Mouse (Mus musculus) megakaryocyte, embryonic 14.5 days (primary cell): ENCODE results near the gene Ints14. TPM values are rescaled to one million over a fixed set of nuclear protein-coding genes. Genes with fewer than 3 reads are reported as not detected.

Experiments
- H3K27me3 ChIP-seq: replicated peaks from 2 replicates; pipeline ENCODE3; 2012; ENCODE audit warnings: inconsistent platforms
- H3K36me3 ChIP-seq: replicated peaks from 2 replicates; pipeline ENCODE3; 2012; ENCODE audit warnings: low read length, inconsistent platforms, mixed read lengths
- H3K4me1 ChIP-seq: 2 replicates; pipeline ENCODE4 v1.6.1; 2012; ENCODE audit warnings: inconsistent platforms
- H3K4me3 ChIP-seq: replicated peaks from 2 replicates; pipeline ENCODE3; 2012; ENCODE audit warnings: moderate library complexity, mild to moderate bottlenecking, inconsistent platforms
- H3K9me3 ChIP-seq: 2 replicates; pipeline ENCODE4 v1.6.1; 2012; ENCODE audit warnings: inconsistent platforms
- FLI1 ChIP-seq: IDR thresholded peaks from 2 replicates; pipeline ENCODE4 v1.6.1; 2012; ENCODE audit warnings: low read length, inconsistent platforms, mixed read lengths
- GATA1 ChIP-seq: IDR thresholded peaks from 3 replicates; pipeline ENCODE4 v1.6.1; 2012; ENCODE audit warnings: mixed read lengths, low read length, inconsistent platforms, borderline replicate concordance
- polyA plus RNA-seq: library from polyadenylated mRNA; stranded (reverse); fragments of >175 nt; gene quantifications from 2 replicates; pipeline ENCODE4 v1.2.3, GENCODE M21; 2012; ENCODE audit warnings: low replicate concordance; ENCODE audit not compliant: insufficient read depth

Gene Ints14
- polyA plus RNA-seq, 1 experiment, result 41.7 TPM

DNA sequence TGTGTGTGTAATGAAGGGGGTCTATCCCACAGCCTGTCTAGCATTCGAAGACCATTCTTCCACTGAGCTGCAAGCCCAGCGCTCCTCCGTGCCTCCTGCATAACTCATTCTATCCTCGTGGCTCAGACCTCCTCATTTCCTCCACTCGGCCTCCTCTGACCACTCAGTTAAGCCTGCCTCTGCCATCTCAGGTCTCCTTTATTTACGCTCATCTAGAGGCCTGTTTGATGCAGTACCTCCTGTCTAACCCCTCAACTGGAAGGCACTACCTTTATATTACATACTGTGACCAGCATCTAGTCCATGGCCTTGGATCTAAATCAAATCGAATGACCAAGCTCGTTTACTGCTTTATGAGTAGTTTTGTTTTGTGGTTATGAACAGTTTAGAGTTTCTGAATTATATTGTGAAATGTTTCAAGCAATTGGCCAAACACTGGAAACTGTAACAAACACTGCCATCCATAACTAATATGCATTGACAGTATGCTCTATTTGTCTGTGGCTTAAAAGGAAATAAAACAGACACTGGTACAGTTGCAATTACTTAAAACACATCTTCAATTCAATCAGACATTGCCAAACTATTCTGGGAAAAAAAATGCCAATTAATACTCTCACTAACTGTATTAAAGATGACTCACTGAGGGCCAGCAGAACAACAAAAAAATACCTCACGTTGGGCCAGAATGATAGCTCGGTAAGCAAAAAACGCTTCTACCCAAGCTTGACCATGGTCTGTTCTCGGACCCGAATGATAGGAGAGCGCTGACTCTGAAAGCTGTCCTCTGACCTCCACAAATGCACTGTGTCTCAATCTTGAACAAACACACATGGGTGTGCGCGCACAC is 56.5 kb downstream of the Ints14 start:
- no peaks in the 10 kb centered on the region for H3K27me3 ChIP-seq
- H3K4me3 ChIP-seq, result no peak overlapping the region
- peaks cover 78% of the 10 kb centered on the region for H3K4me1 ChIP-seq
- no peaks in the 10 kb centered on the region for H3K9me3 ChIP-seq
- no peak for TF ChIP-seq FLI1
- TF ChIP-seq GATA1, result no peak
- no peaks in the 10 kb centered on the region for H3K36me3 ChIP-seq

DNA sequence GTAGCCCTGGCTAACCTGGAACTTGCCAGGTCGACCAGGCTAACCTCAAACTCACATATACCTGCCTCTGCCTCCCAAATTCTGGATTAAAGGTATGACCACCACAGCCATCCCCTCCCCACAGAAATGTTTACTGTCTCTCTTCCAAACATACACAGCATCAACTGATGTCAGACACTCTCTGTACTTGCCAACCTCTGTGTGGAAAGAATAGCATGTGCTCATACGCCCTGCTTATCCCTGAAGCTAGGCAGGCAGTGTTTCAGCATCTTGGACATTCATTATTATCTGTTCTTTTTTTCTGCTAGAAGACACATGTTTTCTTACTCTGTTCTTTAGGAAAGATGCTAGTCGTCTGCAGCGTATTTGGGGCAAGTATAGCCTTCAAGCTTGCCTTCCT is 57.2 kb downstream of the Ints14 start:
- H3K36me3 ChIP-seq, result no peaks in the 10 kb centered on the region
- H3K27me3 ChIP-seq, result no peaks in the 10 kb centered on the region
- TF ChIP-seq GATA1 (no peak), FLI1 (no peak)
- peaks cover 85% of the 10 kb centered on the region for H3K4me1 ChIP-seq
- no peaks in the 10 kb centered on the region for H3K9me3 ChIP-seq
- no peak overlapping the region for H3K4me3 ChIP-seq

DNA sequence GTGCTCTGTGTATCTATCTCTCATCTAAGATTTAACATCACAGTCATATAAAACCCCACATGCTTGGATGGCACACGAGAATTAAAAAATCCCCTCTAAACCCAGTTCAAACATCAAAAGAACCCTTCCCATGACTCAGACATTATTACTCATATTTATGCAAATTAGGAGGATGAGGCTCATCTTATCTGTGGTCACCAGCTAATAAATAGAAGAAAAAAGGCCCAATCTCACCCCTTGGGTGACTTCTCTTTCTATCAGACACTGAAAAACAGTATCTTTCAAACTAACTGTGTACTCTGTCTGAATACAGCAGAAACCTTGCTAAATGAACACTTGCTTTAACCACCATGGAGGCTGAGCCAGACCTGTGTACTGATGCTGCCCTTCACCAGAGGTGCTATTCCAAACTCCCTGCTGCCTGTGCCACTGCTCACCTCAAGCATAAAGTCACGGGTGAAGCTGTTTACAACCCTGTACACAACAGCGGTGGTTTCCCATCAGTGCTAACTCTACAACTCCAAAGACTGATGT is 58.0 kb downstream of the Ints14 start:
- H3K4me3 ChIP-seq, result peak overlapping the region; percentile 29
- no peak for TF ChIP-seq GATA1
- TF ChIP-seq FLI1, result no peak

DNA sequence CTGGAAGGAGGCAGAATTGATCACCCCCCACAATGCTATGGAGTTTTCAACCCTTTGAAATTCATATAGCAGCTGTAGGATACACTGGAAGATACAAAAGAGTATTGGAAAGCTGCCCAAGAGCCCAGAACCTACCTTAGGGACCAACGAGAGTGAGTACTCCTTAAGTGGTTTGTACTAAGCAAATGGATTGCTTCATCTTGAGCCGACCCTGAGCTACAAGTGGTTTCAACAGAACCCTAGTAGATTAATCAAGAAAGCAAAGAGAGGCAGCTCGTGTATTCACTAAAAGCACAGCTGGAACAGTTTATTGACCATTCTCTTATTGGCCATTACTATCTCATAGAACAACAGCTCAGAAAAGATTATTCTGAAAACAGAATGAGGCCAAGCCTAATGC is 58.4 kb downstream of the Ints14 start:
- no peaks in the 10 kb centered on the region for H3K27me3 ChIP-seq
- no peak overlapping the region for H3K4me3 ChIP-seq
- H3K36me3 ChIP-seq, result no peaks in the 10 kb centered on the region
- H3K4me1 ChIP-seq, result peaks cover 80% of the 10 kb centered on the region
- TF ChIP-seq GATA1, result no peak
- no peak for TF ChIP-seq FLI1
- H3K9me3 ChIP-seq, result no peaks in the 10 kb centered on the region

More for the DNA sequence above, 58.0 kb downstream of the Ints14 start:
- Histone ChIP-seq H3K9me3 (no peaks in the 10 kb centered on the region), H3K4me1 (peaks cover 81% of the 10 kb centered on the region), H3K36me3 (no peaks in the 10 kb centered on the region), H3K27me3 (no peaks in the 10 kb centered on the region)

DNA sequence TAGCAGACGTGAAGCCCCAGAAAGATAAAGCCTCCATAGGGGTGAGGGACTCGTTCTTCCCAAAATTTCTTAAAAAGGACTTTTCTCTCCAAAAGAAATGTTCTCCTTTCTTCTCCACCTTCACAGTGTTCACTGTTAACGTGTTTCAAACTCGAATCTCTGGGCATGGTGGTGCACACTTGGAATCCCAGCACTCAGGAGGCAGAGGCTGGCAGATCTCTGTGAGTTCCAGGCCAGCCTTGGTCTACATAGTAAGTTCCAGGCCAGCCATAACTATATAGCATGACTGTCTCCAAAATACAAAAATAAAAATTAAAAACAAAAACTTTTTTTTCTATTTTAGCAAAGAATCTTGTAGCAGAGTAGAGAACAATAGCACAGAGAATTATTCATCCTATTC is 59.4 kb downstream of the Ints14 start:
- Histone ChIP-seq H3K27me3 (no peaks in the 10 kb centered on the region), H3K4me1 (peaks cover 77% of the 10 kb centered on the region), H3K36me3 (no peaks in the 10 kb centered on the region), H3K4me3 (no peak overlapping the region), H3K9me3 (peaks cover 2% of the 10 kb centered on the region; the same call in 1 of the 2 replicates)
- TF ChIP-seq FLI1 (no peak), GATA1 (no peak)

DNA sequence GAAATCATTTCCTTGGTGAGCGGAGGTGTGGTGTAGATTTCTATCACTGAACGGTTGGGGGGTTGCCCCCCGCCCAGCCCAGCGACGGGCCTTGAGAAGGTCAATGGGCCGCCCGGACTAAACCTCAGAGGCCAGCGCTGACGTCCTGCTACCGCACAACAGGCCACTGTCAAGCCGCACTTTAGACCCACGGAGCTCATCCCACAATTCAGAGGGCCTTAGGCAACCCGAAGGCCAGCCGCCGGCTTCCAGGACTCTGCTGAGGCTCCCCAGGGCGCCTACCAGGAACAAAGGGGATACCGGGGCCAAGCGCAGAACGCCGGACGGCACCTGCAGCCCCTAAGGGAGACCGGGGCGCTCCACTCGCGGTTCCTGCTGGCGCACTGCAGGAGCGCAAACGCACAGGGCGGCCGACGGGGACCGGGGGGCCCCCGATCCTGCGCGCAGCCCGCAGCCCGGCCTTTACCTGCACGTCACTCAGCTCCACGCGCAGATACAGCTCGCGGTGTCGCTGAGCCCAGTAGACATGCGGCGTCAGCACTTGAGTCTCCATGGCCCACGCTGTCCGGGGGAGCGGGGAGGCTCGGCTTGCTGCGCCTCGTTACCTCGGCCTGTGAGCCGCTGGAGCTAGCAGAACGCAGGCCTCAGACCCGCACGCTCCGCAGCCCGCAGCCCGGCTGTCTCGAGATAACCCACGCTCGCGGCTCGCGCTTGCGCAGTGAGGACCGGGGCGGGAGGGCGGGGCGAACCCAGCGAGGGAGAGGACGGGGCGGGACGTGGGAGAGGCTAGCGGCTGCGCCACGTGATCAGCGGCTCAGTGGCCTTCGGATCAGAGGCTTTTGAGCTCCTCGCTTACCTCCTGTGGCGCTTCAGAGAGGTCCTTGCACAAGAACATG is 60.5 kb downstream of the Ints14 start, which contains the start of gene Hacd3:
Hacd3 (minus strand) TSS at position 703 of the 896 bp plus-strand sequence.
- Histone ChIP-seq H3K4me1 (peaks cover 67% of the 10 kb centered on the region), H3K36me3 (no peaks in the 10 kb centered on the region), H3K27me3 (no peaks in the 10 kb centered on the region), H3K4me3 (peak within 1 kb of the TSS; percentile 99), H3K9me3 (peaks cover 6% of the 10 kb centered on the region)
- TF ChIP-seq FLI1 (no peak), GATA1 (no peak)

DNA sequence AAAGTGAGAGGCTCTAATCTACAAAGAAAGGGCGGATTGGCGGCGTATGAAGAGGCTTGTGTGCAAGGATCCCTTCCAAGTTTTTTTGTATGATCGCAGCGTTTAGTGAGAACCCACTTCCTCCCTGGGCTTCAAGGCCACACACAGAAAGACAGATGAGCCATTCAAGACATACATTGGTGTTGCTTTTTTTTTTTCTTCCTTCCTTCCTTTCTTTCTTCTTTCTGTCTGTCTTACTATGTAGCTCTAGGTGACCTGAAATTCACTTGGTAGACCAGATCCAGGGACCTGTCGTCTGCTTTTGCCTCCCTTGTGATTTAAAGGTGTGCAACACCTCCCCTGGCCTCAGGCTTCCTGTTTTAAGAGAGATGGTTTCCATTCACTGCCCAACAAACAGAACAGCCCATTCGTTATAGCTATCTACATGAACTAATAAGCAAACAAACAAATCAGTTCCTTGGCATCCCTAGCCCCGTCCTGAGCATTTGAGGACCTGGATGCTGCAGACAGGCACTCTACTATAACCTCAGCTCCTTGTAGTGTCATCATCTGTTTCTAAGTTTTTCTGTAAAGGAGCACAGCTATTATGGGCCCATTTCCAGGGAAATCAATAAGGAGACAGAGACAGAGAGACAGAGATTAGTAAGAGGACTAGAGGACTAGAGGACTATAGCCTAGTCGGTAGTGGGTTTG is 61.3 kb downstream of the Ints14 start:
- Histone ChIP-seq H3K4me1 (peaks cover 59% of the 10 kb centered on the region), H3K9me3 (peaks cover 6% of the 10 kb centered on the region), H3K27me3 (no peaks in the 10 kb centered on the region), H3K4me3 (peak overlapping the region; percentile 99), H3K36me3 (no peaks in the 10 kb centered on the region)
- TF ChIP-seq GATA1, result no peak
- no peak for TF ChIP-seq FLI1

DNA sequence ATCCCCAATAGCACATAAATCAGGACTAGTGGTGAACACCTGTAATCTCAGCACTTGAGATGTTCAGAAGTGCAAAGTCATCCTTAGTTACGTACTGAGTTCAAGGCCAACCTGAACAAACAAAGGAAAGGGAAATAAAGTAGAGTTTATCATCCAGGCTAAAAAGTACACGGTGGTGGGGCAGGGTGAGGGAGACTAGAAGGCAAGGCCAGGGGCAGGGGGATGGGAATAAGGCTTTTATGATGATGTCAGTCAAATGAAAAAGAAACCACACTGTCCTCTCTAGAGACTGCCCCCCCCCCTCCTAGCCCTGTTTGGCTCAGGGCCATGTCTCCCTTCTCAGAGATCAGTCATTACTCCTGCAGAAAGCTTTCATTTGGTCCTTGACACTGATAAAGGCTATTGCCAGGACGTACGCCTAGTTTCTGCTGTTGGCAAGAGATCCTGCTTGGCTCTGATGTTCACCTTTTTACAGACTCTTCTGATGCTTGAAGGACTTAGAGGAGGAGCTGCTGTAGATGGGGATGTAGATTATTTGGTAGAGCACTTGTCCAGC is 62.0 kb downstream of the Ints14 start:
- Histone ChIP-seq H3K9me3 (peaks cover 6% of the 10 kb centered on the region), H3K4me1 (peaks cover 53% of the 10 kb centered on the region), H3K36me3 (no peaks in the 10 kb centered on the region), H3K27me3 (no peaks in the 10 kb centered on the region), H3K4me3 (peak overlapping the region; percentile 10)
- no peak for TF ChIP-seq FLI1
- no peak for TF ChIP-seq GATA1

DNA sequence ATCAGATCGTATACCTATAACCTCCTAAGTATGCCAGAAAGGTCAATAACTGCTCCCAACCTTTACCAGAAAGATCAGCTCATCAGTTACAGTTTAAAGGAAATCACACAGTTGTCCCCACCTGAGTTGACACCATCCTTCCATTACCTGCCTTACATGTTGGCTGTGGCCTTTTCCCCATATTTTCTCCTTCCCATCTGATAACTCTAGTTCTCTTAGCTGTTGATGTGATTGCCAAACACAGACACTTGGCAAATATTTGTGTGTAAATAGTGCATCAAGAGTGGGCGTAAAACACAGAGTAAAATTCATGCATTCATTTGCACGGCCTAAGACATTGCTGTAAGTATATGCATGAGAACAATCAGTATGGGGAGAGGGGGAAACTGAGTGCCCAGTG is 62.7 kb downstream of the Ints14 start:
- H3K36me3 ChIP-seq, result no peaks in the 10 kb centered on the region
- no peak overlapping the region for H3K4me3 ChIP-seq
- no peak for TF ChIP-seq GATA1
- no peak for TF ChIP-seq FLI1
- peaks cover 45% of the 10 kb centered on the region for H3K4me1 ChIP-seq
- peaks cover 6% of the 10 kb centered on the region for H3K9me3 ChIP-seq
- H3K27me3 ChIP-seq, result no peaks in the 10 kb centered on the region
